Mouse (Mus musculus) limb, embryonic 12.5 days (tissue): ENCODE measurements around the gene Clec18a. TPM values are rescaled to one million over a fixed set of nuclear protein-coding genes. Genes with fewer than 3 reads are reported as not detected.
A peak's percentile ranks its signal among the peaks of the same experiment; 100 is the strongest.
"Not testable (repeated sequence)": the region's sequence is repeated elsewhere in the genome, so short reads cannot be mapped to it uniquely, and the experiment has no call there.

Experiments used
- ATAC-seq: fragments of 200-750 bp; cut with Nextera tagmentation; 2 replicates; pipeline ENCODE4 v1.8.0; 2017; ENCODE audit warnings: low read depth, moderate TSS enrichment; ENCODE audit not compliant: insufficient number of reproducible peaks, insufficient read depth, low FRiP score, low TSS enrichment
- H3K27ac ChIP-seq: fragments of 300-500 bp; sonication (generic); 2 replicates; pipeline ENCODE4 v1.5.1; 2016; ENCODE audit warnings: mild to moderate bottlenecking, moderate library complexity
- H3K27me3 ChIP-seq: fragments of 300-500 bp; sonication (generic); 2 replicates; pipeline ENCODE4 v1.6.1; 2016; ENCODE audit warnings: mild to moderate bottlenecking, moderate library complexity
- H3K36me3 ChIP-seq: fragments of 300-500 bp; sonication (generic); 2 replicates; pipeline ENCODE4 v1.6.1; 2016; ENCODE audit warnings: mild to moderate bottlenecking, moderate library complexity
- H3K4me1 ChIP-seq: fragments of 300-500 bp; sonication (generic); replicated peaks from 2 replicates; pipeline ENCODE4 v1.6.1; 2016
- H3K4me2 ChIP-seq: fragments of 300-500 bp; sonication (generic); 2 replicates; pipeline ENCODE4 v1.6.1; 2016; ENCODE audit warnings: mild to moderate bottlenecking, moderate library complexity
- H3K4me3 ChIP-seq: fragments of 300-500 bp; sonication (generic); replicated peaks from 2 replicates; pipeline ENCODE4 v1.5.1; 2016; ENCODE audit warnings: mild to moderate bottlenecking
- H3K9ac ChIP-seq: fragments of 300-500 bp; sonication (generic); replicated peaks from 2 replicates; pipeline ENCODE4 v1.6.1; 2016; ENCODE audit warnings: mild to moderate bottlenecking, moderate library complexity
- H3K9me3 ChIP-seq: fragments of 300-500 bp; sonication (generic); 2 replicates; pipeline ENCODE4 v1.6.1; 2016; ENCODE audit warnings: mild to moderate bottlenecking, moderate library complexity
- WGBS: fragments of 180-500 bp; shearing (Covaris S2); methylation state at CpG from one replicate; pipeline ENCODE4 v1.1.7; 2016; 5-methylcytosine and 5-hydroxymethylcytosine counted together
- polyA plus RNA-seq: library from polyadenylated mRNA; unstranded; fragments of >200 nt; fragmentation: Nextera tagmentation; extraction: Ambion mirVana; gene quantifications from 2 replicates; pipeline ENCODE4 v1.2.1, GENCODE M21; 2016

Gene Clec18a
- polyA plus RNA-seq, 1 experiment from 2014 or later, result 0.24 TPM

DNA sequence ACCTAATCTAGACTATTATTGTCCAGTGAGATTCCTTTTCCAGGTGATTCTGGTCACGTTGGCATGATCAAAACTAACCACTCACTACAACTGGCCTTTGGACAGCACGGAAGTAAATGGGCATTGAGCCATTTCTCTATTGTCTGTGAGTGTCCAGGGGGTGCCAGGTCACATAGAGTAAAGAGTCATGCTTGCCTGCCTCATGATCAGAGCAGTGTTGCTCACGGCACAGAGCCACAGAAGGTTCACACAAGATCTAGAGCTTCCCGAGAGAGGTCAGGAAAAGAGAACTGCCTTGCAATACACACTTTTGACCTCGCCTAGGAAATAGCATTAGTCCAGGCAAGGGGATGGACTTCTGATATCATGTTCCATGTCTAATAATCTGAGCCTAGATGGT is 12.8 kb downstream of the Clec18a start:
- no peaks in the 10 kb centered on the region for H3K27me3 ChIP-seq
- no peak overlapping the region for H3K4me3 ChIP-seq
- WGBS, result 80% methylated on average over 5 of the region's 5 CpGs
- no peak overlapping the region for H3K27ac ChIP-seq
- H3K4me1 ChIP-seq, result peaks cover 7% of the 10 kb centered on the region; the same call in 1 of the 2 replicates
- no peaks in the 10 kb centered on the region for H3K36me3 ChIP-seq
- ATAC-seq, result no peak
- H3K9ac ChIP-seq, result no peak overlapping the region
- H3K9me3 ChIP-seq, result no peaks in the 10 kb centered on the region
- H3K4me2 ChIP-seq, result no peak overlapping the region

- peaks cover 3% of the 10 kb centered on the region; the same call in 1 of the 2 replicates for H3K4me1 ChIP-seq
- H3K27me3 ChIP-seq, result no peaks in the 10 kb centered on the region
- ATAC-seq, result no peak
- H3K27ac ChIP-seq, result no peak overlapping the region
- no peaks in the 10 kb centered on the region for H3K36me3 ChIP-seq
- H3K9ac ChIP-seq, result no peak overlapping the region
- H3K4me2 ChIP-seq, result no peak overlapping the region
- WGBS, result 78% methylated on average over 3 of the region's 3 CpGs
- no peak overlapping the region for H3K4me3 ChIP-seq
- no peaks in the 10 kb centered on the region for H3K9me3 ChIP-seq
Observed at GRCm38 (mm10) chr8:111075926-111076325, 16.3 kb downstream of the Clec18a start.

- H3K27me3 ChIP-seq, result not testable (repeated sequence)
Observed at GRCm38 (mm10) chr8:111068660-111069059, 23.6 kb downstream of the Clec18a start.

DNA sequence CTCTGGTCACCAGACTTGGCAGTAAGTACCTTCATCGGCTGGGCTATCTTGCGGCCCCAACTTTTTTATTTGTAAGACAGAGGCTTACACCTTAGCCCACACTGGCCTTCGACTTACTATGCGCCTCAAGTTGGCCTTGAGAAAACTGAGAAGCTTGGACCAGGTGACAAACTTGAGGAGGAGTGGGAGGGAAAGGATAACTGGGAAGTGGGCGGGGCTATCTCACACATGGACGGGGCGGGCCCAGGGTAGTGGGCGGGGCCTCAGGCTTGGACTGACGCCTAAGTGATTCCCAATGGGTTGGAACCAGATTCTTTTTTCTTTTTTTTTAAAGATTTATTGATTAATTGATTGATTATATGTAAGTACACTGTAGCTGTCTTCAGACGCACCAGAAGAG is 24.8 kb downstream of the Clec18a start:
- H3K9me3 ChIP-seq, result no peaks in the 10 kb centered on the region
- 33% methylated on average over 10 of the region's 10 CpGs for WGBS
- no peaks in the 10 kb centered on the region for H3K4me1 ChIP-seq
- H3K27me3 ChIP-seq, result no peaks in the 10 kb centered on the region; the same call in 1 of the 2 replicates
- no peak overlapping the region for H3K27ac ChIP-seq
- no peak overlapping the region for H3K4me2 ChIP-seq
- H3K36me3 ChIP-seq, result no peaks in the 10 kb centered on the region
- no peak for ATAC-seq
- no peak overlapping the region for H3K9ac ChIP-seq
- H3K4me3 ChIP-seq, result no peak overlapping the region

More at GRCm38 (mm10) chr8:111068660-111069059, 23.6 kb downstream of the Clec18a start:
- ATAC-seq, H3K4me3 ChIP-seq, H3K4me1 ChIP-seq, H3K4me2 ChIP-seq, H3K36me3 ChIP-seq, H3K9me3 ChIP-seq, H3K9ac ChIP-seq, H3K27ac ChIP-seq: not testable (repeated sequence)
- 95% methylated on average over 9 of the region's 9 CpGs for WGBS

DNA sequence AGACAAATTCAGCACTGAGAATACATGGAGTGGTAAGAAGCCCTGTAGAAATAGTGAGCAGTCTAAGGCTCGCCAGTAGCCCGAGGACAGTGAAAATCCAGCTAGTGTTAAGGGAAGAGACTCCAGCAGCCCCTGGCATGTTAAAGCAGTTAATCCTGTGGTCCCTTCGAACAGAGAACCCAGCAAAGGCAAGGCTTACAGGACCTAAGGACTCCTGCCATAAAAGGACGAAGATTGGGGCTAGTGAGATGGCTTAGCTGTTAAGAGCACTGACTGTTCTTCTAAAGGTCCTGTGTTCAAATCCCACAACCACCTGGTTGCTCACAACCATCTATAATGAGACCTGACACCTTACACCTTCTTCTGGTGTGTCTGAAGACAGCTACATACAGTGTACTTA is 25.9 kb downstream of the Clec18a start:
- ATAC-seq, result no peak
- 60% methylated on average over 4 of the region's 4 CpGs for WGBS
- H3K4me1 ChIP-seq, result peaks cover 3% of the 10 kb centered on the region

GRCm38 (mm10) chr8:111062893-111063292 is 29.3 kb downstream of the Clec18a start:
- H3K27ac ChIP-seq, result no peak overlapping the region
- no peak for ATAC-seq
- peaks cover 11% of the 10 kb centered on the region for H3K36me3 ChIP-seq
- no peak overlapping the region for H3K9ac ChIP-seq
- 46% methylated on average over 2 of the region's 2 CpGs for WGBS
- peaks cover 13% of the 10 kb centered on the region for H3K4me1 ChIP-seq
- H3K4me3 ChIP-seq, result peak overlapping the region; percentile 66
- H3K9me3 ChIP-seq, result no peaks in the 10 kb centered on the region
- peak overlapping the region; percentile 77 for H3K4me2 ChIP-seq
- H3K27me3 ChIP-seq, result peaks cover 5% of the 10 kb centered on the region

More for the DNA sequence above, 25.9 kb downstream of the Clec18a start:
- Histone ChIP-seq H3K4me3 (no peak overlapping the region), H3K4me2 (no peak overlapping the region), H3K27me3 (no peaks in the 10 kb centered on the region; the same call in 1 of the 2 replicates), H3K9me3 (no peaks in the 10 kb centered on the region), H3K36me3 (no peaks in the 10 kb centered on the region), H3K9ac (no peak overlapping the region), H3K27ac (no peak overlapping the region)

GRCm38 (mm10) chr8:111062072-111062757 is 30.0 kb downstream of the Clec18a start:
- WGBS, result under 1% methylated on average over 27 of the region's 27 CpGs
- Histone ChIP-seq H3K9ac (peak overlapping the region; percentile 65), H3K27me3 (peaks cover 5% of the 10 kb centered on the region), H3K27ac (peak overlapping the region; percentile 64; the same call in 1 of the 2 replicates), H3K4me2 (peak overlapping the region; percentile 77), H3K4me1 (peaks cover 20% of the 10 kb centered on the region), H3K9me3 (no peaks in the 10 kb centered on the region), H3K4me3 (peak overlapping the region; percentile 66), H3K36me3 (peaks cover 13% of the 10 kb centered on the region)
- ATAC-seq, result peak; percentile 86

- no peak for ATAC-seq
- Histone ChIP-seq H3K36me3 (peaks cover 13% of the 10 kb centered on the region), H3K4me2 (peak overlapping the region; percentile 77), H3K27me3 (peaks cover 5% of the 10 kb centered on the region), H3K9me3 (no peaks in the 10 kb centered on the region), H3K4me3 (peak overlapping the region; percentile 66), H3K9ac (peak overlapping the region; percentile 65), H3K4me1 (peaks cover 24% of the 10 kb centered on the region), H3K27ac (no peak overlapping the region)
- 1% methylated on average over 14 of the region's 14 CpGs for WGBS
Observed at GRCm38 (mm10) chr8:111061688-111062071, 30.5 kb downstream of the Clec18a start.

- no peak overlapping the region for H3K27ac ChIP-seq
- H3K36me3 ChIP-seq, result peaks cover 31% of the 10 kb centered on the region
- H3K27me3 ChIP-seq, result peaks cover 5% of the 10 kb centered on the region; the same call in 1 of the 2 replicates
- H3K4me3 ChIP-seq, result no peak overlapping the region
- H3K9me3 ChIP-seq, result no peaks in the 10 kb centered on the region
- H3K9ac ChIP-seq, result no peak overlapping the region
- H3K4me1 ChIP-seq, result peaks cover 24% of the 10 kb centered on the region
- WGBS, result 52% methylated on average over 2 of the region's 2 CpGs
- no peak for ATAC-seq
- no peak overlapping the region for H3K4me2 ChIP-seq
Observed at GRCm38 (mm10) chr8:111058946-111059572, 33.2 kb downstream of the Clec18a start.

- peak overlapping the region; percentile 99 for H3K4me2 ChIP-seq
- peak overlapping the region; percentile 95 for H3K4me3 ChIP-seq
- H3K27me3 ChIP-seq, result peaks cover 5% of the 10 kb centered on the region; the same call in 1 of the 2 replicates
- H3K36me3 ChIP-seq, result peaks cover 54% of the 10 kb centered on the region
- peak overlapping the region; percentile 94 for H3K9ac ChIP-seq
- peak overlapping the region; percentile 88 for H3K27ac ChIP-seq
- under 1% methylated on average over 63 of the region's 63 CpGs for WGBS
- peak; percentile 16; the same call in 1 of the 2 replicates for ATAC-seq
- peaks cover 24% of the 10 kb centered on the region for H3K4me1 ChIP-seq
- no peaks in the 10 kb centered on the region for H3K9me3 ChIP-seq
Observed at GRCm38 (mm10) chr8:111056691-111057293, 35.4 kb downstream of the Clec18a start.

DNA sequence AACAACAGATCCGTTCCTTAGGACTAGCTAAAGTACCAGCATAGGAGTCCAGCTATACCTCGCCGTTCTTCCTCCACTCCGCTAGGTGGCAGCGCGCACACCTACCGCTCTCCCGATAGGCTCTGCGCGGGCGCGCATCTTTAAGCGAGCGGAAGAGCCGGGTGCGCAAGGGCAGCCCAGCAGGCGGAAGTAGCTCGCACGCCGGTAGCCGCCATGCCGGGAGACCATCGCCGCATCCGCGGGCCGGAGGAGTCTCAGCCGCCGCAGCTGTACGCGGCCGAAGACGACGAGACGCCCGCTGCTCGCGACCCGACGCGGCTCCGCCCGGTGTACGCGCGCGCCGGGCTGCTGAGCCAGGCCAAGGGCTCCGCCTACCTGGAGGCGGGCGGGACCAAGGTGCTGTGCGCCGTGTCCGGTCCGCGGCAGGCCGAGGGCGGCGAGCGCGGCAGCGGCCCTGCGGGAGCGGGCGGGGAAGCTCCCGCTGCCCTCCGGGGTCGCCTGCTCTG is 36.0 kb downstream of the Clec18a start, which contains the start of gene Exosc6:
Gene Exosc6 (plus strand): TSS at position 182 of the 506 bp plus-strand sequence.
- peaks cover 20% of the 10 kb centered on the region for H3K4me1 ChIP-seq
- peak; percentile 92 for ATAC-seq
- H3K36me3 ChIP-seq, result peaks cover 60% of the 10 kb centered on the region
- no peaks in the 10 kb centered on the region for H3K9me3 ChIP-seq
- H3K27me3 ChIP-seq, result peaks cover 5% of the 10 kb centered on the region; the same call in 1 of the 2 replicates
- peak within 1 kb of the TSS; percentile 94 for H3K9ac ChIP-seq
- H3K4me3 ChIP-seq, result peak within 1 kb of the TSS; percentile 95
- WGBS, result under 1% methylated on average over 68 of the region's 68 CpGs
- H3K27ac ChIP-seq, result peak within 1 kb of the TSS; percentile 88
- H3K4me2 ChIP-seq, result peak within 1 kb of the TSS; percentile 99
